Mouse (Mus musculus) lung, postnatal 10 days (tissue): ENCODE measurements at regions not wholly inside any gene's neighbourhood (a gene's known extent, or its start where the extent isn't known, plus 50 kb on each side); places are given as distances from the start of the nearest gene placed in this dataset.

ENCODE experiments used
- DNase-seq: peaks from one replicate; pipeline ENCODE4 v3.0.0; 2021

DNA sequence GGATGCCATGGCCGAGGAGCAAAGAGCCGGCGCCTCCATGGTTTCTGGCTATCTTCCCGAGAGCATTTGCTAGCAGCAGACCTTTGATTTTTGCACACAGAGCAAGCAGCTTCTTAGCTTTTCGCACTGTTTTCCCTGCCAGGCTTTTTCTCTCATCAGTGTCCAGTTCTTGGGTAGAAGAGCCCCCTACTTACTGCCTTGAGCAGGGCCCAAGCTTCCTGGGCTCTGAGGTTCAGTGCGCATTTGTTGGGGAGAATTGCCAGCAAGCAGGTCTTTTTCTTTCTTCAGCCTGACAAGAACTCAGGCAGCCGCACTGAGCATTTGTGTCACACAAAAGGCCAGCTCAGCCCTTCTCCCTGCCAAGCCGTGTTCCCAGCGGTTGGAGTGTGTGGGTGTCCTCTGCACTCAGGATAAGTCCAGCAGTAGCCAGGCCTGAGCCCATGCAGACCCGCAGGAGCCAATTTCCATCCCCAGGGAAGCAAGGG lies 565.2 kb upstream of the Adam5 start:
- peak; percentile 55 for DNase-seq

DNA sequence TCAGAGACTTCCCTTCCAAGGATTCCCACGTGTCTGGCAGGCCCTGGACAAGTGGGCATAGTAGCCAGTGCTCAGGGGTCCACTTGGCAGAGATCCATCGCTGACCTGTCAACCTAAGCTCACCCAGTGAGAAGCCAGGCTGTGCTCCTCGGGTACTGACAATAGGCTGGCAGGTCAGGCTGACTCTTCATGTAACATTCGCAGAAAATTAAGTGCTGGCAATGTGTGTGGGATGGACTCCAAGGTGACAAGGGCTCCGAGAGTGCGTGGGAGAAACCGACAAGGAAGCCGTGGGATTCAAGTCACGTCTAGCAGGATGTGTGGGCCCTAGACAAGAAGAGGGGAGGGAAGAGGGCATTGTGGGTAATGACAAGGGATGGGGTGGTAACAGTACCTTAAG lies 564.6 kb upstream of the Adam5 start:
- peak; percentile 18 for DNase-seq

DNA sequence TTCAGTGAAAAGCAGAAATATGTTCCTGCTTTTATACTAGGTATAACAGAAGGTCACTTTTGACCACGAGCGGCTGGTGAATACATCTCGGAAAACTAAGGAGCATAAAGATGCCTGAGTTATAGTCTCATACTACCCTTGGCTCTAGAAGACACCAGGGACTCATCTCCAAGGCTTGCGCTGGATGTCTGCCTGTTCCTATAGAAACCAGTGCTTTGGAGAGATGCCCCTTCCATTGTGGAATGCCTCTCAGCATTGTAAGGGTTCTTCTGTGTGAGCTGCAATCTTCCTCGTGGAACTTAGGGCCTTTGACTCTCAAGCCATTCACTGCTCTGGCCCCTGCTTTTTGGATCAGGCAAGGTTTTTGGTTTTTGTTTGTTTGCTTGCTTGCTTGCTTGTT lies 561.0 kb upstream of the Adam5 start:
- no peak for DNase-seq

DNA sequence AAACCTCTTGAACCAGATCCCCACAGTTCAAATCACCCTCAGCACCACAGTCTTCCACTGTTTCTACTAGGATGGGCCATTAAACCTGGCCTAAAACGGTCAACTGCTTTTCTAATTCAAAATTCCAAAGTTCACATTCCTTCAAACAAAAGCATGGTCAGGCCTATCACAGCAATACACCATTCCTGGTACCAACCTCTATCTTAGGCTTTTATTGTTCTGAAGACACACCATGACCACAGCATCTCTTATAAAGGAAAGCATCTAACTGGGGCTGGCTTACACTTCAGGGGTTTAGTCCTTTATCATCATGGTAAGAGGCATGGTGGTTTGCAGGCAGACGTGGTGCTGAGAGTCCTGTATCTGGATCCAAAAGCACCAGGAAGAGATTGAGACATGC lies 560.4 kb upstream of the Adam5 start:
- no peak for DNase-seq

DNA sequence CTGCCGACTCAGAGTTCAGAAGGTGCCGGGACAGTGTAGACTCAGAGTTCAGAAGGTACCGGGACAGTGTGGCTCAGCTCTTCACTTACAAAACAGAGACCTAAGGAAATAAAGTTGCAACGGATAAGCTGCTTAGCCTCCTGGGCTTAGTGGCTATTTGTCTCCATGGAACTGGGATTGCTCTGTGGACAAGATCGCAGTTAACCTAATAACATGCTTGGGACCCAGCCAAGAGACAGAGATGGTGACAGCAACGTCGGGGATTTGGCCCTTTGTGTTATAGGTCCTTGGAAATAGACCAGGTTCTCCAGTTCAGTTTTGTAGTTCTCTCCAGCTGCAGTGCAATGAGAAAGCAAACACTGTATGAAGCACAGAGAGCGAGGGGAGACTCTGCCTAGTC lies 549.1 kb upstream of the Adam5 start:
- no peak for DNase-seq

DNA sequence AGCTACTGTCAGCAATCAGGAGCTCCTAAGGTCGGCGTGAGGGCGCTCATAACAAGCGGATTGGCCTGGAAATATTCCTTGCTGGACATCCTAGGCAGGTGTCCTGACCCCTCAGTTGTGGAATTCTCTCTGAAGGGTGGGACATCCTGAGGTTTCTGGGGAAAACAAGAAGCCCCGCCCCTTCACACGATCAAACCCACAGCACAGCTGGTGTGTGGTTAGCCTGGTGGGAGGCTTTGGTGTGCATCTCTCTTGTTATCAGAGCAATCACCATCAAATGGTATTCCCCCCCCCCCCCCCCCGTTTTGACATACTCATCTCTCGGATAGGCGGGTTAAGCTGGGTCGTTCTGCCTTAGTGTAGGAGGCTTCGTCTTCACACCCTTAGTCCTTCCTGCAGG lies 546.8 kb upstream of the Adam5 start:
- no peak for DNase-seq

DNA sequence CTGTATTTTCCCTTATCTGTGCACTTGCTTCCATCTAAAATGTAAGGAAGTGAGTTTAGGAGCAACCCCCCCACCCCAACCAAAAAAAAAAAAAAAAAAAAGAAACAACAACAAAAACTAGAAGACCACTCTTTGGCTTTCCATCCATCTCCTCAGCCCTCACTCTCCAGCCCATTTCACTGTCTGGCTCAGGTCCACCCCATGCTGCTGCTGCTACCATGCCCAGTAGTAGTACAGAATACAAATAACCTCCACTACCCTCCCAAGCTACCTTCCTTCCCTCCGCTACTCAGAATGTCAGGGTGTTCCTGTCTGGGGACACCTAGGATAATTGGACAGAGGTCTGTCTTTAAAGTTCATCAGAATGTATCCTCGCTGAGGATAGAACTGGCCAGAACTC lies 545.2 kb upstream of the Adam5 start:
- DNase-seq = no peak

DNA sequence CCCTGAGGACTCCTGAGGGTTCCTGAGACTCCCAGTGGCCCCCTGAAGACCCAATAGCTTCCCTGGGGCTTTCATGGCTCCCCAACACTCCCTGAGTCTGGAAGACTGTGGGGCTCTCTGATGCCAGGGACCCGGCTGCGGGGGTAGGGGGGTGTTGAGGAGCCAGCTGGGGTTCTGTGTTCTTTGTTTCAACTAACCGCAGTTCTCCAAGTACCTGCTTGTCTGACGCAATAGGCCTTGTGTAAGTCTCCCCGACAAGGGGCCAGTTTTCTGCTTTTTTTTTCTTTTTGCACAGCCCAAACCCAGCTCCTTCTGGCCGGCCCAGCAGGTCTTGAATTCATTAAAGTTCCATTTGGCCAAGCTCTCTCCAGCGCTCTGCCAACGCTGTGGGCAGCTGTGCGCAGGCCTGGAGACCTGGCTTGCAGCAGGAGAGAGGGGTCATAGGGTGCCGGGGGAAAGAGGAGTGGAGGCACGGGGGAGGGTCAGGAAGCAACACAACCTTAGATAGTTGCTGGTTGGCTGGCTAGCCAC lies 544.5 kb upstream of the Adam5 start:
- peak; percentile 33 for DNase-seq

DNA sequence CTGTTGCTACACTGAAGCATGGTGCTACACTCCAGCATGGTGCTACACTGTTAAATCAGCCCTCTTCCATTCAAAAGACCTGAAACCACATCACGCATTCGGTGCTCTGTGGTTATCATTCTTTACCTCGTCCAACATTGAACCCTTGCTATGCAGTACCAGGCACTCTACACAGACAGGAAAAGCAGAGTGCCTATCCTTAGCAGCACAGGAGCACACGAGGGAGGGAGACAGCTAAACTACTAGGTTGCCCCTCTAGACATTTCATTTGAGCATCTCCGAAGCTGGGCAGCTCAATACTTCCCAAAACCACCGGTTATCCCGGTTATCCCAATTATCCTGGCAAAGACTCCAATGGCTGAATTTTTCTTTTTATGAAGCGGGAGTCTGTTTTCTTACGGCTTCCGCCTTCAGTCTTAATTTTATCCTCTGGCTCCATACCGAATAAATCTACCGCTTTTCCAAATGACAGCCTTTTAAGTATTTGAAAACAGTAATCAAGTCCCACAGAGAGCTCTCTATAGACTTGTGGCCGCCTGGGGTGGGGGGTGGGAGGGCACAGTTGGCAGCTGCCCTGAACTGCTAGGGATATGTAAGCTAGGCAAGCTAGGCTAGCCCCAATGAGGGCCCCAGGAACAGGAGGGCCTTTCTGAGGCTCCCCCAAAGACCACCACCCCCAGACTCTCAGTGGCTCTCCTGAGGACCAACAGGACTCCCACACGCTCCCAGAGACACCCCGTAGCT lies 543.8 kb upstream of the Adam5 start:
- no peak for DNase-seq

DNA sequence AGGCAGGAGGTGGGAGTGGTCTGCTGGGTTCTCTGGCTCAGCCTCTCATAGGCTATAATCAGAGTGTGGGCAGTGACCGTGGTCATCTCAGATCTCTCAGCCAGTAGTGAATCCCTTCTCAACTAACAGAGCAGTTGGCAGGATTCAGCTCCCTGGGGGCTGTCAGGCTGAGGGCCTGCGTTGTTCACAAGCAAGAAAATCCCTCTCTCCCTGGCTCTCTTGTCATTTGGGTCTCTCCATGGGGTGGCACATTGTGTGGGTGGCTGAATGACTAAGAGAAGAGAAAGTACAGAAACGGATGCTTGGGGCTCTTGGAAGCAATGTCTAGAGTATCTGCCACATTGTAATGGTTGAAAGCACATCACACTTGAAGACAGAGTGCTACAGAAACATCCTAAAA lies 542.0 kb upstream of the Adam5 start:
- DNase-seq = no peak

DNA sequence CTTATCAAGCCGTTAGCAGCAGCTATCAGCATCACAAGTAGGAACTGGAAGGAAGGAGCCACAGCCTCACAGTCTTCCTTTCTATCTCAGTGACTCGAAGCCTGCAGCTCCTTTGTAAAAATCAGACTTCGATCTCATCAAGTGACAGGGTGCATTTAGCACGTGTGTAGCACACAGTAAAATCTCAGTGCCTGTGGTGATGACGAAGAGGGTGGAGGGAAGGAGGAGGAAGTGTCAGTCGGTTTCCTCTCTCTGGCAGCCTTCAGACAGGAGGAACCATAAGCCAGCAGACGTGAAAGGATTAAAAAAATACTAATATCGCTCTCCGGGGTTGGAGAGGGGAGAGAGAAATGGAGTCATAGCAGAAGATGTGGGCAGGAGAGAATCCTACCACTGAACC lies 538.5 kb upstream of the Adam5 start:
- no peak for DNase-seq

DNA sequence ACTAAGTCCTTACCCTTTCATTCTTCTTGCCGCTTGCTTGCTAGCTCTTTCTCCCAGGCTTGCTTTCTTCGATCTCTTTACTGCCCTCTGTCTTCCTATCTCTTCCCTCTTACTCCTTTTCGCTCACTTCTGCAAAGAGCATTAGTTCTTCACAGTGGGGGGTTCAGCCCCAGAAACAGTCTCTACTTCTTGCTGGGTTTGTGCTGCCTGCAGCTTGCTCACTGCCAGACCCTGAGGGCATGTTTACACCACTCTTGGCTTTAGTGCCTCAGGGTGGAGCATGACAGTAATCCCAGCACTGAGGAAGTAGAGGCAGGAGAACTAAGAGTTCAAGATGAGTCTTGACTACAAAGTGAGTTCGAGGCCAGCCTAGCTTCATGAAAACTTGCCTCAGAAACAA lies 538.0 kb upstream of the Adam5 start:
- no peak for DNase-seq

DNA sequence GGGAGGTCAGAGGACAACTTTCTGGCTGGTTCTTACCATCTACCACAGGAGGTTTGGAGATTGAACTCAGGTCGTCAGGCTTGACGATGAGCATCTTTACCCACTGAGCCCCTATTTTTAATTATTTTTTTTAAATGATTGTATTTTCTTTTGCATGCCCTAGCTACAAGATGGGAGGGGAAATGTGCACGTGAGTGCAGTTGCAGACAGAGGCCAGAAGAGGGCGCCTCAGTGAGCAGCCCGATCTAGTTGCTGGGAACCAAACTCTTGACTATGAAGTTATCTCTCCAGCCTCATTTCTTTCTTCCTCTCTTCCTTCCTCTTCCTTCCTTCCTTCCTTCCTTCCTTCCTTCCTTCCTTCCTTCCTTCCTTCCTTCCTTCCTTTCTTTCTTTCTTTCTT lies 537.3 kb upstream of the Adam5 start:
- DNase-seq = no peak

DNA sequence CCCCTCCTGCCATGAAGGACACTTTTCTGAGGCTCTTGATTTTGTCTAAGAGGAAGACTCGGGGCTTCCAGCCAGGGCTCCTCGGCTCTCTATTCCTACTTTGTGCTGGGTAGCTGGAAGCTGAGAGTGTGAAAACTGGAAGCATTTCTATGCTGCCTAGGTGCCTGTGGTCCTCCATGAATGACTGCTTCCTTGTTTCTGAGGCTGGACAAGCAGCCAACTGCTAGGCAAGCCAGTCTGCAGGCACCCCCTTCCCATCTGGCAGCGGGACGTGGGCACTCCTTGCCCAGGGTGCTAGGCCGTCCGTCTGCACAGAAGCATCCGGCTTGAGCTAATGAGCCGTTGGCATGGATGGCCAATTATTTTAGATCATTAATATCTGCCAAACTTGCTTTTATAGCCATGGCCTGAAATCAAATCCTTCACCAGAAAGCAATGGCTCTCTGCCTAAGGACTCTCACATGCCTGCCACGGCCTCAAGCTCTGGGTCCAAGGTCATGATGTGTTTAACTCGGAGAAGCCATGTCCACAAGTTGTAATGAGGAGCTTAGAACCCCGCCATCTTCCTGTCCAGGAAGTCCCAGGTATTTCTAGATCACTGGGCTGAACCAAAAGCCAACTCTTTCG lies 534.5 kb upstream of the Adam5 start:
- no peak for DNase-seq

DNA sequence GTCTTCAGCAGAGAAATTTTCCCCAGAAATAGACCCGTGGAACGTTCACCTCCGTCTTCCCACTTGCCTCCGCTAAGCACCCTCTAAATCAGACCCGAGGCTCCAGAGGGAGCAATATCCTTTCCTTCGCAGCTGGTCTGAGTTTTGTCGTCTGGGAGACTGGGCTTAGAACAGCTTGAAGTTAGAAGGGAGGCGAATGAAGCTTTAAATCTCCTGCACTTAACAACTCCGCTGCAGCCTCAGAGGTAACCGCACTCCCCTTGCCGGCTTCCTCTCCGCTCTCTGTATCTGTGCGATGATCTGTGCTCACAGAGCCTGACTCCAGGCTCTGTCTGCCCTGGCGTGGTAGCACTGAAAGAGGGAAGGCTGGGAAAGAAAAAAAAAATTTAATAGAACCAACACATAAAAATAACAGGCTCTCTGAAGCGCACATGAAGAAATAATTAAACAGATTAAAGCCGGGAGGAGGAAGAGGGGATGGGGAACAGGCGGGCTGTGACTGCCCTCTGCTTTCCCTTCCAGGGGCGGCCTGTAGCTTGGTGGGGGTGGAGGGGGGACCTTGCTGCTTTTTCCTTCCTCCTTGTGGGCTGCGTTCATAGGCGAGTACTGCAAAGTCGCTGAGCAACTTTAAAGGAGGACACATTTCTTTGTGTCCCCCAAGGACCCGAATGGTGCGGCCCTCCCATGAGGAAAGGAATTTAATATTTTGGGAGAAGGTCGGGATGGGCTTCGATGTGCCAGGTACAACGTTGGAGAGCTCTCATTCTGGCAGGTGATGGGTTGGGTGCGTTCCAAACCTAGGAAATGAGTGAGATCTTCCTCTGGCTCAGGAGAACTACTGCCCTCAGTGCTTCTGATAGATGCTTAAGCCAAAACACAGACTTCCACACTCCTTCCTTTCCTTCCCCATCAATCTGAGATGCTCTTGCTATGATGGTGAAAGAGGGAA lies 529.9 kb upstream of the Adam5 start:
- DNase-seq = no peak

DNA sequence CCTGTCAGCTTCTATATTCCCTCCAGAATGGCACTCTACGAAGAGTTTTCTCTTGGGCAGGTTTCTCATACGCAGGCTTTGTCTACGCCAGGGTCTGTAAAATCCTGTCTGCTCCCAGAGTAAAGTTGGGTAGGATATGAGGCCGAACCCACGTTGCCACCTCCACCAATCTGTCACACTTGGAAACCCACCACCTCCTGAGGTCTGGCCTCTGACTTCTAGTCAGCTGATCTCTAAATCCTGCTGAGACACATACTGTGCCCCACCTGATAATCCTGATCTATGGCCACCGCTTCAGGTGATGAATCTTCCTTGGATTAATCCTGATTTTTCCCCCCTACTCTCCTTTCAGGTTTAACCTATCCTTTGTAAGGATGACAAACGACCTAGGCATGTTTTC lies 529.2 kb upstream of the Adam5 start:
- no peak for DNase-seq

DNA sequence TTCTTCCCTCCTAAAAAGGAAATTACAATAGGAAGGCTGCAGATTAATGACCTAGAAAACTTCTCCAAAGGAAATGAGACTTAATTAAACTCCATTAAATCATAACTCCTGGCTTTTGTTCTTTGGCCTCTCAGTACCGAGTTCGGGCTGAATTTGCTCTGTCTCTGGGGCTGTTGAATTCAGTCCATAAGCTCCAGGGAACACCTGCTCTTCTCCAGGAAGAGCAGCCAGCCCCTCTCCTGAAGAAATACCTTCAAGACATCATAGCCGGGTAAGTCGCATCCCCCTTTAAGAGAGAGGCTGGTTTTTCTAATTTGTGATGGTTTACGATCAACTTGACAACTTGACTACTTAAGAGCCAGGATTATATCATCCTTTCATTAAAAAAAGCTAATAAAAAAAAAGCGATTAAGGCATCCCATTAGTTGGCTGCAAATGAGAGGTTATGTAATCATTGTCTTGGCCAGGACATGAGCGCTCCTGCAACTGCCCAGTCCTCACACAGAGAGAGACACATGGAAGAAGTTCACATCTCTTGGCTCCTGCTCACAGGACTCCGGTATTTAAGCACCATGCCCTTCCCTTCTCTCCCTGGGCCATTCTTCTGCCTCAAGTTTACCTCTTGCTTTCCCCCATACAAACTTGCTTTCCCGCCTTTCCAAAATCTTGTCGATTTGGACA lies 524.0 kb upstream of the Adam5 start:
- DNase-seq = no peak

DNA sequence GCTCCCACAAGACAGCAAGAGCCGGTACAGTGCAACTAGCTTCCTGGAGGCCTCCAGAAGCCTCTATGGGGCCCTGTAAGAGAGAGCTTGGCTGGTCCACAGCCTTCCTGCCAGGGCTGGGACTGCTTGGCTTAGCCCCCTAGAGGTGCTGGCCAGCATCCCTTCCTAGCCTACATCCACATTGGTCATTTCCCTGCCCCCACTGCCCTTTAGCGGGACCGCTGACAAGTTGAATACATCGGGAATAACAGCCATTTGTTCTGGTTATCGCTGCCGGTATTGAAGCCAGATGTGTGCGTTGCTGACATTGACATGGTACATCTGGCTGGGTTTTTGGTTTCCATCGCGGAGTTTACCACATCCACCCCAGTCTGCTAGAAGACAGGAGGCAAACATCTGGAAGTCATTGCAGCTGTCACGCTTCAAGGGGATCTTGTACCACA lies 519.0 kb upstream of the Adam5 start:
- peak; percentile 73 for DNase-seq

DNA sequence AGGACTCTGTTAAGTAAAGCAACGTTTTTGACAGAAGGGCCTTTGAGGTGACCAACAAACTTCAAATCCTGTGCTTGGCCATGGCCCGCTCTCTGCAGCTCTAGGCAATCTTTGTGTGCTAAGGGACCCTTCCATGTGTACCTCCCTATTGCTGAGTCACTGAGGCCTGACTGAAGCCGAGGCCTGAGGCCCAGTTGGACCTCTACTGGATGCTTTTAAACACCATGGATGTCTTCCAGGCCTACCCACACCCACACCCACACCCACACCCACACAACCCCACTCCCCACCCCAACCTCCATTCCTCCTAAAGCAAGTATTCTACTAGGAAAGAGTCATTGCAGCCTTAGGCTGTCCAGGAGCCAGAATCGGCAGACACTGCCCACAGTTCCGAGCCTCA lies 518.3 kb upstream of the Adam5 start:
- DNase-seq = no peak

DNA sequence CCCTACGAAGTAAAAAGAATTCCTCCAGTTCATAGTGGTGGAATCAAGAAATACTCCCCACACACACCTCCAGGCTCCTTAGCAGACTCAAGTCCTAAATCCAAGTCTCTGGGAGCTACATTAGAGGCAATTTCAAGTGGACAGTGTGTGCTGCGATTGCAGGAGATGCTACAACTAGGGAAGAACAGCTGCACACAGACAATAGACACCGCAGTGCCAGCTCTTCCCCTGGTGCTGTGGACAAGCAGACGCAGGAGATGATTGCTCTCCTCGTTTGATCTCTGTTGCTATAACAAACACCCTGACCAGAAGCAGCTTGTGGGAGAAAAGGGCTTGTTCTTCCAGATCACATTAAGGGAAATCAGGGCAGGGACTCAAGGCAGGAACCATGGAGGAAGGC lies 517.1 kb upstream of the Adam5 start:
- no peak for DNase-seq

DNA sequence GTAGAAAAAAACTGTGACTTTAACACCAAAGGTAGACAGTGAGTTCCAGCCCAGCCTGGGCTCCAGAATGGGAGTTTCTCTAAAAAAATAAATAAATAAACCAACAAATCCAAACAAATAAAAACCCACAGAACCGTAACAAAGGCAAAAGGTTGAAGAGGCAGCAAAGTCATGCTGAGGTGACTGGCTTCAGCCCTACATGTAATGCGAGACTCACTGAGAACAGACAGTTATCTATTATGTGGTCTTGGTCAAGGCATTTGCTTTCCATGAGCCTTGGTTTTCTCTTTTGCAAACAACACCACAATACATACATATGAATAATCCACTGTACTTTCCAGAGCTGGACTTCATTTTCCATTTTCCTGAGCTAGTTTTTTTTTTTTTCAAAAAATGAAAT lies 516.6 kb upstream of the Adam5 start:
- DNase-seq = no peak

DNA sequence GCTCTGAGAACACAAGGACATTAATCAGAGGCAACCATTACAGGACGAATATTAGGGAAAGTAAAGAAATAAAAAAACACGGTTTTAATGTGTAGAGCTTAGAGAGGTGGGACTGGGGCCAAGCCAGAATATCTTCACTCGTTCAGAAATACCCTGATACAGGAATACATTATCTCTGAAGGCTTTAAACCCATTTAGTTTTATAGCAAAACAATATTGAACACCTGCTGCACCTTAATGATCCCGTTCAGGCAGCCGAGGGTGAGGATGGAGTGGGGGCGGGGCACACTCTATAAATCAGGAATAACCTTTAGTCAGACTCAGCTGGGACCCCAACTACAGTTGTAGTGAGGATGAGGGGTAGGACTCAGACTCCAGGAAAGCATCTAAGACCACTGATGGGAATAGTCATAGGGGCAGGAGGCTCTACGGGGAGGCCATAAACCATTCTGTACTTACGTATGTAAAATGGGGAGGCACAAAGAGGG lies 508.0 kb upstream of the Adam5 start:
- no peak for DNase-seq
